Mouse (Mus musculus) liver, embryonic 13.5 days (tissue): ENCODE data around the gene Ect2. TPM values are rescaled to one million over a fixed set of nuclear protein-coding genes. Genes with fewer than 3 reads are reported as not detected.

Experiments
- ATAC-seq: fragments of 200-750 bp; cut with Nextera tagmentation; 2 replicates; pipeline ENCODE4 v1.8.0; 2017; ENCODE audit warnings: low read depth, mild to moderate bottlenecking, moderate number of reproducible peaks, moderate library complexity
- DNase-seq: peaks from one replicate; pipeline ENCODE4 v3.0.0; 2022
- H3K27ac ChIP-seq: fragments of 300-500 bp; sonication (generic); 2 replicates; pipeline ENCODE4 v1.5.1; 2015; ENCODE audit warnings: moderate library complexity, mild to moderate bottlenecking, inconsistent platforms
- H3K27me3 ChIP-seq: fragments of 300-500 bp; sonication (generic); 2 replicates; pipeline ENCODE4 v1.6.1; 2015; ENCODE audit warnings: mild to moderate bottlenecking, inconsistent platforms
- H3K36me3 ChIP-seq: fragments of 300-500 bp; sonication (generic); 2 replicates; pipeline ENCODE4 v1.6.1; 2015; ENCODE audit warnings: mild to moderate bottlenecking, inconsistent platforms
- H3K4me1 ChIP-seq: fragments of 300-500 bp; sonication (generic); replicated peaks from 2 replicates; pipeline ENCODE4 v1.6.1; 2015; ENCODE audit warnings: inconsistent platforms
- H3K4me2 ChIP-seq: fragments of 300-500 bp; sonication (generic); 2 replicates; pipeline ENCODE4 v1.6.1; 2015; ENCODE audit warnings: inconsistent platforms, mild to moderate bottlenecking, moderate library complexity
- H3K4me3 ChIP-seq: fragments of 300-500 bp; sonication (generic); replicated peaks from 2 replicates; pipeline ENCODE4 v1.5.1; 2015; ENCODE audit warnings: mild to moderate bottlenecking, inconsistent platforms
- H3K9ac ChIP-seq: fragments of 300-500 bp; sonication (generic); 2 replicates; pipeline ENCODE4 v1.6.1; 2015; ENCODE audit warnings: mild to moderate bottlenecking, inconsistent platforms
- H3K9me3 ChIP-seq: fragments of 300-500 bp; sonication (generic); replicated peaks from 2 replicates; pipeline ENCODE4 v1.6.1; 2016; ENCODE audit warnings: inconsistent platforms
- WGBS: fragments of 180-500 bp; shearing (Covaris S2); methylation state at CpG from one replicate; pipeline ENCODE4 v1.1.7; 2015; ENCODE audit not compliant: insufficient replicate concordance; 5-methylcytosine and 5-hydroxymethylcytosine counted together
- polyA plus RNA-seq: library from polyadenylated mRNA; unstranded; fragments of >200 nt; fragmentation: Nextera tagmentation; extraction: Ambion mirVana; gene quantifications from 2 replicates; pipeline ENCODE4 v1.2.1, GENCODE M21; 2015

The Ect2 gene
- polyA plus RNA-seq, 1 experiment from 2014 or later: 34.5 TPM

- no peaks in the 10 kb centered on the region for H3K27me3 ChIP-seq
- H3K9ac ChIP-seq: no peak overlapping the region
- H3K9me3 ChIP-seq: no peaks in the 10 kb centered on the region
- DNase-seq (no peak), ATAC-seq (no peak)
- H3K36me3 ChIP-seq: no peaks in the 10 kb centered on the region
- no peak overlapping the region for H3K4me2 ChIP-seq
- 72% methylated on average over 1 of the region's 1 CpGs for WGBS
- H3K4me3 ChIP-seq: no peak overlapping the region
- peaks cover 34% of the 10 kb centered on the region for H3K4me1 ChIP-seq
- no peak overlapping the region for H3K27ac ChIP-seq
These were observed 34.7 kb upstream of the Ect2 start for GRCm38 (mm10) chr3:27188386-27188785.

- ATAC-seq (0 out of 2 replicates have a peak, but pooled peaks have one; percentile 19), DNase-seq (peak; percentile 9)
- Histone ChIP-seq H3K4me2 (peak overlapping the region; percentile 94), H3K36me3 (no peaks in the 10 kb centered on the region), H3K9me3 (no peaks in the 10 kb centered on the region), H3K4me1 (peaks cover 19% of the 10 kb centered on the region), H3K4me3 (peak overlapping the region; percentile 71), H3K9ac (peak overlapping the region; percentile 67), H3K27ac (no peak overlapping the region), H3K27me3 (no peaks in the 10 kb centered on the region)
- 13% methylated on average over 19 of the region's 19 CpGs for WGBS
These were observed 30.0 kb upstream of the Ect2 start for GRCm38 (mm10) chr3:27183601-27184175.

- peaks cover 19% of the 10 kb centered on the region for H3K4me1 ChIP-seq
- H3K36me3 ChIP-seq: no peaks in the 10 kb centered on the region
- H3K4me3 ChIP-seq: peak within 1 kb of the TSS; percentile 71
- H3K4me2 ChIP-seq: peak within 1 kb of the TSS; percentile 94
- no peaks in the 10 kb centered on the region for H3K9me3 ChIP-seq
- H3K27me3 ChIP-seq: no peaks in the 10 kb centered on the region
- under 1% methylated on average over 54 of the region's 54 CpGs for WGBS
- H3K27ac ChIP-seq: no peak within 1 kb of the TSS
- peak; percentile 93 for ATAC-seq
- H3K9ac ChIP-seq: peak within 1 kb of the TSS; percentile 67
- DNase-seq: peak; percentile 82
These were observed 29.3 kb upstream of the Ect2 start, which contains the start of gene Nceh1 for GRCm38 (mm10) chr3:27182733-27183600. Nceh1 (plus strand) TSS chr3:27182965.

- Histone ChIP-seq H3K27ac (no peak overlapping the region), H3K27me3 (no peaks in the 10 kb centered on the region), H3K4me2 (no peak overlapping the region), H3K36me3 (no peaks in the 10 kb centered on the region), H3K4me3 (no peak overlapping the region), H3K4me1 (peaks cover 19% of the 10 kb centered on the region), H3K9me3 (no peaks in the 10 kb centered on the region), H3K9ac (no peak overlapping the region)
- DNase-seq (no peak), ATAC-seq (no peak)
- WGBS: 63% methylated on average over 8 of the region's 8 CpGs
These were observed 26.0 kb upstream of the Ect2 start for GRCm38 (mm10) chr3:27179711-27180110.

- DNase-seq: no peak
- Histone ChIP-seq H3K27ac (no peak overlapping the region), H3K9me3 (no peaks in the 10 kb centered on the region), H3K9ac (no peak overlapping the region), H3K27me3 (no peaks in the 10 kb centered on the region), H3K36me3 (no peaks in the 10 kb centered on the region), H3K4me1 (no peaks in the 10 kb centered on the region), H3K4me3 (no peak overlapping the region), H3K4me2 (no peak overlapping the region)
- 73% methylated on average over 1 of the region's 1 CpGs for WGBS
- no peak for ATAC-seq
These were observed 16.6 kb upstream of the Ect2 start for GRCm38 (mm10) chr3:27170257-27170656.

- Histone ChIP-seq H3K36me3 (no peaks in the 10 kb centered on the region), H3K4me1 (no peaks in the 10 kb centered on the region), H3K27ac (no peak overlapping the region), H3K27me3 (no peaks in the 10 kb centered on the region), H3K9ac (no peak overlapping the region), H3K4me2 (no peak overlapping the region), H3K9me3 (no peaks in the 10 kb centered on the region), H3K4me3 (no peak overlapping the region)
- no peak for ATAC-seq
- DNase-seq: no peak
- 46% methylated on average over 3 of the region's 3 CpGs for WGBS
These were observed 11.9 kb upstream of the Ect2 start for GRCm38 (mm10) chr3:27165481-27166065.

GRCm38 (mm10) chr3:27162410-27162804 lies 8.7 kb upstream of the Ect2 start:
- H3K27ac ChIP-seq: no peak overlapping the region
- ATAC-seq: no peak
- H3K36me3 ChIP-seq: no peaks in the 10 kb centered on the region
- H3K4me1 ChIP-seq: no peaks in the 10 kb centered on the region
- no peaks in the 10 kb centered on the region for H3K27me3 ChIP-seq
- no peak overlapping the region for H3K9ac ChIP-seq
- WGBS: 51% methylated on average over 2 of the region's 2 CpGs
- H3K9me3 ChIP-seq: no peaks in the 10 kb centered on the region
- no peak overlapping the region for H3K4me2 ChIP-seq
- DNase-seq: no peak
- H3K4me3 ChIP-seq: no peak overlapping the region

- WGBS: 71% methylated on average over 6 of the region's 6 CpGs
- Histone ChIP-seq H3K9me3 (no peaks in the 10 kb centered on the region), H3K4me2 (no peak overlapping the region), H3K4me1 (no peaks in the 10 kb centered on the region), H3K27ac (no peak overlapping the region), H3K36me3 (no peaks in the 10 kb centered on the region), H3K27me3 (no peaks in the 10 kb centered on the region), H3K9ac (no peak overlapping the region), H3K4me3 (no peak overlapping the region)
- DNase-seq: no peak
- no peak for ATAC-seq
These were observed 8.1 kb upstream of the Ect2 start for GRCm38 (mm10) chr3:27161645-27162409.

GRCm38 (mm10) chr3:27158910-27159309 lies 5.2 kb upstream of the Ect2 start:
- Histone ChIP-seq H3K9me3 (no peaks in the 10 kb centered on the region), H3K9ac (no peak overlapping the region), H3K36me3 (no peaks in the 10 kb centered on the region), H3K4me2 (no peak overlapping the region), H3K27ac (no peak overlapping the region), H3K4me3 (no peak overlapping the region), H3K27me3 (no peaks in the 10 kb centered on the region), H3K4me1 (peaks cover 17% of the 10 kb centered on the region)
- no peak for DNase-seq
- WGBS: 52% methylated on average over 4 of the region's 4 CpGs
- ATAC-seq: no peak

GRCm38 (mm10) chr3:27156594-27156949 lies 2.9 kb upstream of the Ect2 start:
- no peaks in the 10 kb centered on the region for H3K27me3 ChIP-seq
- DNase-seq: no peak
- ATAC-seq: no peak
- H3K27ac ChIP-seq: no peak overlapping the region
- no peak overlapping the region for H3K4me3 ChIP-seq
- no peak overlapping the region for H3K4me2 ChIP-seq
- WGBS: 66% methylated on average over 2 of the region's 3 CpGs
- H3K9ac ChIP-seq: no peak overlapping the region
- no peaks in the 10 kb centered on the region for H3K9me3 ChIP-seq
- no peaks in the 10 kb centered on the region for H3K36me3 ChIP-seq
- peaks cover 28% of the 10 kb centered on the region for H3K4me1 ChIP-seq
